17 mouse cellular contexts compared by ENCODE assay signal in the genomic region with DNA sequence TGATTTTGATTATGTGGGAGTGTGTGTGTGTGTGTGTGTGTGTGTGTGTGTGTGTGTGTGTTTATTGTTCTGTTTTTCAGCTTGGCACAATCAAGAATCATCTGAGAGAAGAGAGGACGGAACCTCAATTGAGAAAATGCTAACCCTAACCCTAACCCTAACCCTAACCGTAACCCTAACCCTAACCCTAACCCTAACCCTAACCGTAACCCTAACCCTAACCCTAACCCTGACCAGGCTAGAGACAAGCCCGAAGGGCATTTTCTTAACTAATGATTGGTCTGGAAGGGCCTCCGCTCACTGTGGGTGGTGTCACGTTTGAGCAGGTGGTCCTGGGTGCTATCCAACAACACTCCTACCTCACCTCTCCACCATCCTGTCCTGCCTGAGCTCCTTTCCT.
DNase-seq lines count a peak whose midpoint lies in the region; ATAC-seq and TF ChIP-seq lines count a peak whose summit lies in the region.
"Had no signal": no experiment of that assay in that cellular context is flagged by ENCODE, and none has a peak within 500 bp of the region (broad histone marks: within the 10 kb centered on the region; RNA-seq: fewer than 3 reads in every experiment).

No protein-coding gene starts in this region.

- no peak overlapping the region for H3K9ac ChIP-seq in heart, embryonic 11.5 days (ENCODE audit: low read depth, low read length)
- H3K9ac ChIP-seq in kidney, postnatal 0 days (ENCODE audit: low read depth, low read length), result no peak overlapping the region
- no peak overlapping the region for H3K9ac ChIP-seq in limb, embryonic 15.5 days
- H3K9ac ChIP-seq: embryonic facial prominence, embryonic 15.5 days had no signal

- no peak overlapping the region for H3K4me2 ChIP-seq in heart, embryonic 11.5 days
- H3K4me2 ChIP-seq in kidney, postnatal 0 days (ENCODE audit: low read length), result no peak overlapping the region
- no peak overlapping the region for H3K4me2 ChIP-seq in limb, embryonic 15.5 days
- H3K4me2 ChIP-seq: embryonic facial prominence, embryonic 15.5 days had no signal

- no peak overlapping the region for H3K27ac ChIP-seq in heart, embryonic 11.5 days (ENCODE audit: low read depth, low read length)
- H3K27ac ChIP-seq in kidney, postnatal 0 days, result no peak overlapping the region
- no peak overlapping the region for H3K27ac ChIP-seq in limb, embryonic 15.5 days
- H3K27ac ChIP-seq: embryonic facial prominence, embryonic 15.5 days; layer of hippocampus, adult 2 months; left cerebral cortex, adult 2 months had no signal

- H3K27me3 ChIP-seq in heart, embryonic 11.5 days (ENCODE audit: control insufficient read depth, insufficient read depth, low read length), result no peaks in the 10 kb centered on the region
- H3K27me3 ChIP-seq in kidney, postnatal 0 days (ENCODE audit: insufficient read depth, low read length), result no peaks in the 10 kb centered on the region
- H3K27me3 ChIP-seq in limb, embryonic 15.5 days, result no peaks in the 10 kb centered on the region
- H3K27me3 ChIP-seq: embryonic facial prominence, embryonic 15.5 days had no signal

- no peak overlapping the region for H3K4me3 ChIP-seq in heart, embryonic 11.5 days (ENCODE audit: low read depth, low read length)
- H3K4me3 ChIP-seq in kidney, postnatal 0 days (replicated peaks; ENCODE audit: low read depth, low read length), result no peak overlapping the region
- no peak overlapping the region for H3K4me3 ChIP-seq in limb, embryonic 15.5 days
- H3K4me3 ChIP-seq: embryonic facial prominence, embryonic 15.5 days; layer of hippocampus, adult 2 months; left cerebral cortex, adult 2 months had no signal

- no peaks in the 10 kb centered on the region for H3K9me3 ChIP-seq in heart, embryonic 11.5 days (replicated peaks; ENCODE audit: control insufficient read depth, low read length)
- no peaks in the 10 kb centered on the region for H3K9me3 ChIP-seq in kidney, postnatal 0 days (replicated peaks; ENCODE audit: low read length)
- no peaks in the 10 kb centered on the region for H3K9me3 ChIP-seq in limb, embryonic 15.5 days
- H3K9me3 ChIP-seq: embryonic facial prominence, embryonic 15.5 days had no signal

- TF ChIP-seq CTCF in kidney, postnatal 0 days (IDR thresholded peaks at IDR 0.05; ENCODE audit: low read depth), result no peak

- no peak for DNase-seq in heart, adult 11 months
- no peak for DNase-seq in kidney, postnatal 0 days (ENCODE audit: low spot score)
- DNase-seq in kidney, adult 9 months, result no peak
- DNase-seq in spleen, adult 18-20 months, result no peak
- no peak for DNase-seq in urinary bladder, postnatal 36 days (ENCODE audit: low spot score in 2 of 2)
- DNase-seq: adrenal gland, postnatal 10 days; cerebellum, adult 9-11 months; gastrocnemius, postnatal 25 days; thymus, postnatal 14 days had no signal

- ATAC-seq in heart, embryonic 11.5 days (replicated peaks; ENCODE audit: insufficient number of reproducible peaks, low FRiP score, low TSS enrichment), result peak; percentile 75; the same call in 1 of the 2 replicates
- 0 out of 2 replicates have a peak, but pooled peaks have one; percentile 40 for ATAC-seq in kidney, postnatal 0 days (replicated peaks; ENCODE audit: low FRiP score, low read depth)
- ATAC-seq in common myeloid progenitor, adult 5-6 weeks (replicated peaks; ENCODE audit: low read depth, poor library complexity, severe bottlenecking), result 0 out of 2 replicates have a peak, but pooled peaks have one; percentile 45
- peak; percentile 81 for ATAC-seq in limb, embryonic 15.5 days (ENCODE audit: insufficient number of reproducible peaks, low FRiP score, low TSS enrichment, low read depth)
- ATAC-seq: intestine, embryonic 16.5 days had no signal

- H3K36me3 ChIP-seq in heart, embryonic 11.5 days (ENCODE audit: control insufficient read depth, insufficient read depth, low read length), result no peaks in the 10 kb centered on the region
- no peaks in the 10 kb centered on the region for H3K36me3 ChIP-seq in kidney, postnatal 0 days (ENCODE audit: insufficient read depth, low read length)
- no peaks in the 10 kb centered on the region for H3K36me3 ChIP-seq in limb, embryonic 15.5 days
- H3K36me3 ChIP-seq: embryonic facial prominence, embryonic 15.5 days; G1E had no signal

- H3K4me1 ChIP-seq in heart, embryonic 11.5 days (ENCODE audit: control insufficient read depth, insufficient read depth, low read length), result peaks cover 9% of the 10 kb centered on the region
- no peaks in the 10 kb centered on the region for H3K4me1 ChIP-seq in kidney, postnatal 0 days (replicated peaks; ENCODE audit: insufficient read depth, low read length)
- H3K4me1 ChIP-seq in limb, embryonic 15.5 days, result peaks cover 21% of the 10 kb centered on the region

- 81% methylated on average over 6 of the region's 6 CpGs for WGBS in heart, embryonic 11.5 days (ENCODE audit: insufficient replicate concordance)
- 84% methylated on average over 6 of the region's 6 CpGs for WGBS in kidney, postnatal 0 days
- WGBS in limb, embryonic 15.5 days, result 92% methylated on average over 6 of the region's 6 CpGs
